Mouse (Mus musculus) ES-Bruce4 (cell line): ENCODE measurements around the gene Hecw2.

Source experiments
- CTCF ChIP-seq: IDR thresholded peaks from one replicate; pipeline ENCODE4 v1.8.1; 2011; ENCODE audit warnings: low read depth, low read length
- EP300 ChIP-seq: IDR thresholded peaks from 2 replicates; pipeline ENCODE4 v1.6.1; 2011; ENCODE audit warnings: low read depth, low read length; ENCODE audit not compliant: insufficient read depth
- POLR2A ChIP-seq: IDR thresholded peaks from one replicate; pipeline ENCODE4 v1.8.1; 2011; ENCODE audit warnings: low read length; ENCODE audit not compliant: insufficient read depth

- TF ChIP-seq CTCF: no peak
- TF ChIP-seq POLR2A: no peak
- TF ChIP-seq EP300: no peak
These were observed 319.0 kb downstream of the Hecw2 start for GRCm38 (mm10) chr1:53875919-53876318.
